Mouse (Mus musculus) lung, embryonic 16.5 days (tissue): ENCODE results near the gene Cop1. TPM values are rescaled to one million over a fixed set of nuclear protein-coding genes. Genes with fewer than 3 reads are reported as not detected.

Experiments
- ATAC-seq: fragments of 200-750 bp; cut with Nextera tagmentation; 2 replicates; pipeline ENCODE4 v1.8.0; 2017; ENCODE audit warnings: low read depth, mild to moderate bottlenecking, moderate library complexity
- H3K27ac ChIP-seq: fragments of 300-500 bp; sonication (generic); 2 replicates; pipeline ENCODE4 v1.5.1; 2014; ENCODE audit warnings: mild to moderate bottlenecking, control low read depth, low read length
- H3K27me3 ChIP-seq: fragments of 300-500 bp; sonication (generic); 2 replicates; pipeline ENCODE4 v1.6.1; 2014; ENCODE audit warnings: low read depth, low read length, mixed read lengths; ENCODE audit not compliant: control insufficient read depth, insufficient read depth
- H3K36me3 ChIP-seq: fragments of 300-500 bp; sonication (generic); 2 replicates; pipeline ENCODE4 v1.6.1; 2014; ENCODE audit warnings: low read length; ENCODE audit not compliant: control insufficient read depth, insufficient read depth
- H3K4me1 ChIP-seq: fragments of 300-500 bp; sonication (generic); replicated peaks from 2 replicates; pipeline ENCODE4 v1.6.1; 2014; ENCODE audit warnings: low read length, mixed read lengths; ENCODE audit not compliant: control insufficient read depth, insufficient read depth
- H3K4me2 ChIP-seq: fragments of 300-500 bp; sonication (generic); 2 replicates; pipeline ENCODE4 v1.6.1; 2014; ENCODE audit warnings: low read depth, low read length, control low read depth
- H3K4me3 ChIP-seq: fragments of 300-500 bp; sonication (generic); 2 replicates; pipeline ENCODE4 v1.5.1; 2014; ENCODE audit warnings: mild to moderate bottlenecking, low read length, control low read depth
- H3K9ac ChIP-seq: fragments of 300-500 bp; sonication (generic); 2 replicates; pipeline ENCODE4 v1.6.1; 2014; ENCODE audit warnings: low read length, control low read depth
- H3K9me3 ChIP-seq: fragments of 300-500 bp; sonication (generic); 2 replicates; pipeline ENCODE4 v1.6.1; 2016; ENCODE audit warnings: low read length; ENCODE audit not compliant: control insufficient read depth
- WGBS: fragments of 180-500 bp; shearing (Covaris S2); extraction: QIAGEN DNeasy Blood & Tissue Kit; methylation state at CpG from one replicate; pipeline ENCODE4 v1.1.7; 2014; 5-methylcytosine and 5-hydroxymethylcytosine counted together
- polyA plus RNA-seq: library from polyadenylated mRNA; unstranded; fragments of >200 nt; fragmentation: Nextera tagmentation; extraction: Ambion mirVana; gene quantifications from 2 replicates; pipeline ENCODE4 v1.2.1, GENCODE M21; 2015

The Cop1 gene
- polyA plus RNA-seq, 1 experiment from 2014 or later, result 12.7 TPM

DNA sequence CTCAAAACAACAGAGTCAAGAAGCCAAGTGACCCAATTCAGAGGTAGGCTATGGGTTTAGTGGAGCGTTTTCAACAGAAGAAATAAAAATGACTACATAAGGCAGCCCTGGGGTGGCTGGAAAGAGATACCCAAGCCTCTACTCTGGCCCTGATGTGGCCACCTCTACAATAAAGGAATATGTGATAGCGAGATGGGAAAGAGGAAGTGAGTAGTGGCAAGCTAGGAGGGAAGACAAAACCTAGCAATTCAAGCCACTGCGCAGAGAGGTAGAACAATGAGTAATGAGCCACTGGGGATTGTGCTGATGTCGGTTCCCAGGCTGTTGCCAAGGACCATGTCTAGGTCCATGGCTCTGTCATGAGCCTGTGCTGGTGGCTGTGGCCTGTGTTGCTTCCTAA lies 102.0 kb downstream of the Cop1 start:
- Histone ChIP-seq H3K4me1 (no peaks in the 10 kb centered on the region), H3K27ac (no peak overlapping the region), H3K27me3 (no peaks in the 10 kb centered on the region), H3K9me3 (no peaks in the 10 kb centered on the region), H3K36me3 (peaks cover 14% of the 10 kb centered on the region), H3K4me2 (no peak overlapping the region), H3K9ac (no peak overlapping the region), H3K4me3 (no peak overlapping the region)
- no peak for ATAC-seq
- WGBS, result 92% methylated on average over 4 of the region's 4 CpGs

DNA sequence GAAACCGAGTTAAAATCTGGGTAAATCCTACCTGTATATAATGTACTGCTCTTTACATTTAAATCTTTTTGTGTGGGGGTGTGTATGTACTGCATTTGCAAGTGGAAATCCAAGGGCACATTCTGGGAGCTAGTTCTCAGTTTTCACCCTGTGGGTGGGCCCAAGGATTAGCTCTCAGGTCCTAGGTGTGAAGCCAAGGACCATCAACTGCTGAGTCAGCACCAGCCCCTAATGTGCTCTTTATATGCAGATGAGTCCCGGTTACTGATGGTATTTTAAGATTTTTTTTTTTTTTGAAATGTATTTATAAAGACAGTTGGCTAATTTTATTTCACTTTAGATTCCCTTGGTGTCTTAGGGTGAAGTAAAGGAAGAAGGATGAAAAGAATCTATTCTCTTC lies 110.2 kb downstream of the Cop1 start:
- Histone ChIP-seq H3K27me3 (no peaks in the 10 kb centered on the region), H3K9me3 (no peaks in the 10 kb centered on the region), H3K4me2 (no peak overlapping the region), H3K9ac (no peak overlapping the region), H3K27ac (no peak overlapping the region), H3K36me3 (peaks cover 19% of the 10 kb centered on the region), H3K4me1 (no peaks in the 10 kb centered on the region), H3K4me3 (no peak overlapping the region)
- 51% methylated on average over 2 of the region's 2 CpGs for WGBS
- ATAC-seq, result no peak

DNA sequence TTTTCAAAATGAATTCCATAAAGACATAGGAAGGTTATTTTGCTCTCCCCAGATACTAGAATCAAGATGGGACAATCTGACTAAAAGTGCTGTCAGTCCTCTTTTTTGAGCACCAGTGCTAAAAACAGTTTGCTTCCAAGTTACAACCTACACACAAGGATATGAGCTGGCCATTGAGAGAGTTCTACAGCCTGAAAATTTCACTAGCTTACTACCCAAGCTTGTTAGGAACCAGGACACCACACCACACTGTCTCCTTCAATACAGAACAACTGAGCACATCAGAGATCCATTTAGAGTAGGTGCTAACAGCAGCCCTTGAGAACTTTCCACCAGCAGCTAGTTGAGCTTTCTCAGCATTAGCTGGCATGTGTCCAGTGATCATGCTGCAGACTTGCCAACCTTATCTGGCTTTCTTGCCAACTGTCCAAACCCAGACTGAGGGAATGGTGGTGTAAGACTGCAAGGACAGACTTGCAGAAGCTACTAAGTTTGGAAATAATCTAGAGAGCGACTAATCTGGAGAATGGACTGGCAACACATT lies 123.0 kb downstream of the Cop1 start:
- WGBS, result 79% methylated on average over 1 of the region's 1 CpGs
- Histone ChIP-seq H3K27ac (no peak overlapping the region), H3K4me3 (no peak overlapping the region), H3K9ac (no peak overlapping the region), H3K4me1 (no peaks in the 10 kb centered on the region), H3K27me3 (no peaks in the 10 kb centered on the region), H3K4me2 (no peak overlapping the region), H3K9me3 (no peaks in the 10 kb centered on the region), H3K36me3 (0 out of 2 replicates have a peak, but pooled peaks cover 7% of the 10 kb centered on the region)
- no peak for ATAC-seq

DNA sequence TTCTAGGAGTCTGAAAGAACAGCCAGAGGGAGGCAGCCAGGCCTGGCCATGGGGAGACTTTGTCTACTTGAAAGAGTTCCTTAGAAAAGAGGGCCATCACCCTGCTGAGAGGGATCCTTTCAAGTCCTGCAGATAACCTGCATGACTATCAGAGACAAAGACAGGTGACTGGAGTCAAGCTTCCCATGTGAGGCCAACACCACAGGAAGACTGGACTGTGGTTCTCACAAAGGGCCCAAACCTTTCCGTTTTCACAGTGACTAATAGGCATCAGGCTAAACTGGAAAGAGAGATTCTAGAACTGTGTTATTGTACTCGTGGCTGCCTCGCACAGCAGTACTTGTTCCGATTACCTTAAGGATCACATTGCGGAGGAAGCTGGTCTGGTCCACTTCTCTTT lies 126.6 kb downstream of the Cop1 start:
- H3K9ac ChIP-seq, result no peak overlapping the region
- H3K27ac ChIP-seq, result no peak overlapping the region
- H3K4me1 ChIP-seq, result no peaks in the 10 kb centered on the region
- no peaks in the 10 kb centered on the region for H3K9me3 ChIP-seq
- 72% methylated on average over 5 of the region's 5 CpGs for WGBS
- no peak for ATAC-seq
- H3K4me2 ChIP-seq, result no peak overlapping the region
- no peaks in the 10 kb centered on the region for H3K27me3 ChIP-seq
- H3K36me3 ChIP-seq, result 0 out of 2 replicates have a peak, but pooled peaks cover 2% of the 10 kb centered on the region
- no peak overlapping the region for H3K4me3 ChIP-seq

DNA sequence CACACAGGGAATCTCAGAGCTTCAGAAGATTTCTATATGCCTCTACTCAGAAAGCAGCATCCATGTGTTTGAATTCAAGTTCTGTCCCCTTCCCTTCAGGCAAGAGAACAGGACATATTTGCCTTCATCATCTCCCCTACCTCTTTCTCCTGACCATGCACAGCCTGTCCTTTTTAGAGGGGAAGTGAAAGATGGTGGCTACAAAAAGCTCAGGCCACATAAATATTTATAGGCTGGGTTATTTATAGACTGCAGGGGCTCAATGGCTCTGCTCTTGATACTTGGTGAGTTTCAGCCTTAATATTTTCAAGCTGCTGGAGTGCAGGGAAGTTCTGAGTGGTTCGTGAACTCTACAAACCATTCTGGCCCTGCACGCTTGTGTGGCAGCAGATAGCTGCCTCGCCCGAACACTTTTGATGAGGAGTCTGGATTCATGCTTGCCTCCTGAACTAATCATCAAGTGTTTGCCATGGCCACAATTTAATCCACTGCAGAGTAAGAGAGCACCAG lies 139.8 kb downstream of the Cop1 start:
- Histone ChIP-seq H3K27ac (no peak overlapping the region), H3K27me3 (no peaks in the 10 kb centered on the region), H3K4me2 (no peak overlapping the region), H3K9ac (no peak overlapping the region), H3K4me1 (no peaks in the 10 kb centered on the region), H3K4me3 (no peak overlapping the region), H3K36me3 (no peaks in the 10 kb centered on the region), H3K9me3 (no peaks in the 10 kb centered on the region)
- WGBS, result 62% methylated on average over 4 of the region's 4 CpGs
- ATAC-seq, result no peak

DNA sequence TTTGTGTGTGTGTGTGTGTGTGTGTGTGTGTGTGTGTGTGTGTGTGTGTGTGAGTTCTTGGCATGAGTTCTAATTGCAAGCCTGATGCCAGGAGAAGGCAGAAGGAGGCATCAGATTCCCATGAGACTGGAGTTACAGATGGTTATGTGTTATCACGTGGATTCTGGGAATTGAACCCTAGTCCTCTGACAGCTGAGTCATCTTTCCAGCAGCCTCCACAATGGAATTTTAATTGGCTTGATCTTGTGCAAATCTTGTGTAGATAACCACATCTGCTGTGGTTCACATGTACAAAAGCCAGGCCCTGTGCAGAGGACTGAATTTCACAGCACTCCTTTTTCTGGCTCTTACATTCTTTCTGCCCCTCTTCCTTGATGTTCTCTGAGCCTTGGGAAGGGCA lies 150.1 kb downstream of the Cop1 start:
- Histone ChIP-seq H3K36me3 (no peaks in the 10 kb centered on the region), H3K4me2 (no peak overlapping the region), H3K9ac (no peak overlapping the region), H3K4me3 (no peak overlapping the region), H3K27ac (no peak overlapping the region), H3K4me1 (no peaks in the 10 kb centered on the region), H3K27me3 (no peaks in the 10 kb centered on the region), H3K9me3 (no peaks in the 10 kb centered on the region)
- WGBS, result 32% methylated on average over 1 of the region's 1 CpGs
- no peak for ATAC-seq

DNA sequence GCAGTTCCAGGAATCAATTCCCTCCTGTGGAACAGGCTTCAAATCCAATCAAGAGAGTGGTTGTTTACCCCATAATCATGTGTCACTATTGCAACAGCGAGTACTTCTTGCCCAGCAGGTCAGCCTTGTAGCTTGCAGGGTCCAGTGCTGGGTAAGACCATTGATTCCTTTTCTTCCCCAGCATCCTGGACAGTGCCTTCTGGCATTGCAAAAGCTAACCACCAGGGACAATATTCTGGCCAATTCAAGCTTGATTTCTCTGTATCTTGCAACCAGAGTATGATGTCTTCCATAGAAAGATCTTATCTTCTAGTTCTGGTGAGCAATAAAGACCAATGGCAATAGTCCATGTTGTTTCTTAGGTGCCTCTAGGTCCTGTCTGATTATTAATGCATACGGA lies 150.8 kb downstream of the Cop1 start:
- Histone ChIP-seq H3K4me2 (no peak overlapping the region), H3K9ac (no peak overlapping the region), H3K27ac (no peak overlapping the region), H3K4me1 (no peaks in the 10 kb centered on the region), H3K27me3 (no peaks in the 10 kb centered on the region), H3K36me3 (no peaks in the 10 kb centered on the region), H3K9me3 (no peaks in the 10 kb centered on the region), H3K4me3 (no peak overlapping the region)
- 82% methylated on average over 2 of the region's 2 CpGs for WGBS
- ATAC-seq, result no peak

DNA sequence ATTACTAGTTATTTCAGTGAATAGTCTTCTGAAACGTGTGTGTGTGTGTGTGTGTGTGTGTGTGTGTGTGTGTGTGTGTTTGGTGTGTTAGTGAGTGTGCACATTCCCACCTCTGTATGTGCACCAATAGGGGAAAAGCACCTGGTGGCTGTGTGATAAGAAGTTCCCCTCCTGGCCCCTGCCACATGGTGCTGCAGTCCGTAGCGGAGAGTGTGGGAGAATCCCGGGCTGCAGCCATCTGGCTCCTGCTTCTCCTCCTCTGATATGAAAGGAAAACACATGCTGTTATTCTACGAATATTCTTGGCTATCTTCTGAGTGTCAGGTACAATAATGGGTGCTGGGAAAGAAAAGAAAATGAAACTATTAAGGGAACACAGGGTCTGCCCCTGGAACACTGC lies 154.3 kb downstream of the Cop1 start:
- 43% methylated on average over 5 of the region's 5 CpGs for WGBS
- H3K4me1 ChIP-seq, result no peaks in the 10 kb centered on the region
- no peak overlapping the region for H3K4me2 ChIP-seq
- no peak overlapping the region for H3K9ac ChIP-seq
- no peak overlapping the region for H3K27ac ChIP-seq
- no peak overlapping the region for H3K4me3 ChIP-seq
- H3K27me3 ChIP-seq, result no peaks in the 10 kb centered on the region
- no peaks in the 10 kb centered on the region for H3K9me3 ChIP-seq
- no peak for ATAC-seq
- no peaks in the 10 kb centered on the region for H3K36me3 ChIP-seq

DNA sequence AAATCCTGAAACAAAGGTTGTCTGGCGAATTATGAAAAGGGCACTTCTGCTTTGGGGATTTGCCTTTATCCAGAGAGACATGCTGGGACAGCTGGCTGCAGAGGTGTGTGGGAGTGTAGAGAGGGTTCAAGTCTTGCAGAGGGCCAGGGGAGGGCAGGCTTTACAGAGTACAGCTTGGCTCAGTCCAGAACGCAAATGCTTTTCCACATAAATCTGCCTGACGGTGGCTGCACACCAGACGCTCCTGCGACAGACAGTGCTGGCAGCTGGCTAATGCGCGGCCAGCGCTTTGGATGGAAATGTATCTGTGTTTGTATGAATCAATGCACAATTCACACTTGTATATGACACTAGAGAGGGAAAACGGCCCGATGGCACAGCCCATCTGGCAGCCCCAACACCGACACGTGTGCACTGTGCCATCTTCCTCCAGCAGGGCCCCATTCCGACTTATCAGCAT lies 156.5 kb downstream of the Cop1 start:
- Histone ChIP-seq H3K9me3 (no peaks in the 10 kb centered on the region), H3K36me3 (no peaks in the 10 kb centered on the region), H3K4me1 (no peaks in the 10 kb centered on the region), H3K27ac (no peak overlapping the region), H3K9ac (no peak overlapping the region), H3K4me2 (no peak overlapping the region), H3K4me3 (no peak overlapping the region), H3K27me3 (no peaks in the 10 kb centered on the region)
- 70% methylated on average over 13 of the region's 13 CpGs for WGBS
- ATAC-seq, result no peak

DNA sequence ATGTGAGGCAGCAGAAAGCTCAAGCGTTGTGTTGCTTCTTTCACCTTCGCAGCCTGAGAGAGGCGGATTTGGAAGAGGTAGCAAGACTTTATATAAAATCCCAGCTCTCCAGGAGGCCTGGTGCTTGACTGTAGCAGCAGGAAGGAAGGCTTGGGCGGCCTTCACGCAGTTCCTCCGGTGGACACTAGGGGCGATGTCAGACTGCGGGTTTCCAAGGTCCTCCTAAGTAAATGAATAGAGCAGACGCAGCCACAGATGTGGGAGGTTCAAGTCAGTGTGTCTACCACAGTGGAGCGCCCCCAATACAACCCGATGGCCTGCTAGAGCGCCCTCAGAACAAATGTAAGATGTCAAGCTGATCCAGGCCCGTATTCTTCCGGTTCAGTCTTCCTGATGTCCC lies 157.9 kb downstream of the Cop1 start:
- H3K4me1 ChIP-seq, result no peaks in the 10 kb centered on the region
- no peaks in the 10 kb centered on the region for H3K9me3 ChIP-seq
- no peak overlapping the region for H3K9ac ChIP-seq
- H3K4me2 ChIP-seq, result no peak overlapping the region
- no peak for ATAC-seq
- no peak overlapping the region for H3K27ac ChIP-seq
- no peaks in the 10 kb centered on the region for H3K36me3 ChIP-seq
- H3K4me3 ChIP-seq, result no peak overlapping the region
- 24% methylated on average over 14 of the region's 14 CpGs for WGBS
- no peaks in the 10 kb centered on the region for H3K27me3 ChIP-seq
